Mouse (Mus musculus) embryonic facial prominence, embryonic 10.5 days (tissue): Measurements from ENCODE around the gene Fam19a2. TPM values are rescaled to one million over a fixed set of nuclear protein-coding genes. Genes with fewer than 3 reads are reported as not detected.
A peak's percentile ranks its signal among the peaks of the same experiment; 100 is the strongest.

Source experiments
- DNase-seq: peaks from one replicate; pipeline ENCODE4 v3.0.0-alpha.2; 2017; ENCODE audit warnings: low spot score
- H3K27ac ChIP-seq: fragments of 300-500 bp; sonication (generic); replicated peaks from 2 replicates; pipeline ENCODE4 v1.5.1; 2016; ENCODE audit warnings: mild to moderate bottlenecking
- H3K27me3 ChIP-seq: fragments of 300-500 bp; sonication (generic); replicated peaks from 2 replicates; pipeline ENCODE4 v1.6.1; 2016; ENCODE audit warnings: low read depth, mild to moderate bottlenecking; ENCODE audit not compliant: poor library complexity, severe bottlenecking
- H3K36me3 ChIP-seq: fragments of 300-500 bp; sonication (generic); replicated peaks from 2 replicates; pipeline ENCODE4 v1.6.1; 2016; ENCODE audit warnings: mild to moderate bottlenecking, moderate library complexity
- H3K4me1 ChIP-seq: fragments of 300-500 bp; sonication (generic); 2 replicates; pipeline ENCODE4 v1.6.1; 2016
- H3K4me3 ChIP-seq: fragments of 300-500 bp; sonication (generic); 2 replicates; pipeline ENCODE4 v1.5.1; 2016; ENCODE audit warnings: mild to moderate bottlenecking, moderate library complexity
- H3K9me3 ChIP-seq: fragments of 300-500 bp; sonication (generic); 2 replicates; pipeline ENCODE4 v1.6.1; 2016; ENCODE audit warnings: mild to moderate bottlenecking
- WGBS: fragments of 180-500 bp; shearing (Covaris S2); methylation state at CpG from one replicate; pipeline ENCODE4 v1.1.7; 2016; 5-methylcytosine and 5-hydroxymethylcytosine counted together
- polyA plus RNA-seq: library from polyadenylated mRNA; unstranded; fragments of >200 nt; fragmentation: Nextera tagmentation; extraction: Ambion mirVana; gene quantifications from 2 replicates; pipeline ENCODE4 v1.2.1, GENCODE M21; 2016

Gene Fam19a2
- polyA plus RNA-seq, 1 experiment from 2014 or later, result 5.1 TPM

DNA sequence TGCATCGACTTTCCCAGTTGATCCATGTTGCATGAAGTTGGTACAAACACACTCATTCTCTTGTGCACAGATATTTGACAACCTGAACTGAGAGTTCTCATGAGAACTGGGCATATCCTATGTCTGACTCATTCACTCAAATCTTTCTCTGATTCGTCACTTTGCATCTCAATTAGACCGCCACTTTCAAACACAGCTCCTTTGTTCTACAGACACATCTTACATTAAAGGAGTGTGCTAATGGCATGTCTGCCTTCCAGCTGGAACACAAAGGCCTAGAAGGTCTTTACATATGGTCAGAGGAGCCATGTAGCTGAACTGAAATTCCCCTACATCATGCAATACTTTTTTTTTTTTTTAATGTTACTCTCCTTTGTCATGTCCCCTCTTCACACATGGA is 333.3 kb downstream of the Fam19a2 start:
- H3K36me3 ChIP-seq, result no peaks in the 10 kb centered on the region
- 79% methylated on average over 3 of the region's 3 CpGs for WGBS
- H3K9me3 ChIP-seq, result no peaks in the 10 kb centered on the region
- no peak overlapping the region for H3K27ac ChIP-seq
- H3K4me3 ChIP-seq, result no peak overlapping the region
- no peaks in the 10 kb centered on the region for H3K27me3 ChIP-seq
- peaks cover 4% of the 10 kb centered on the region for H3K4me1 ChIP-seq
- DNase-seq, result no peak

- Histone ChIP-seq H3K9me3 (no peaks in the 10 kb centered on the region), H3K36me3 (no peaks in the 10 kb centered on the region), H3K4me3 (no peak overlapping the region), H3K27ac (no peak overlapping the region), H3K4me1 (no peaks in the 10 kb centered on the region), H3K27me3 (no peaks in the 10 kb centered on the region)
- WGBS, result 39% methylated on average over 2 of the region's 2 CpGs
- no peak for DNase-seq
Measured at GRCm38 (mm10) chr10:123605671-123606070, 341.9 kb downstream of the Fam19a2 start.

DNA sequence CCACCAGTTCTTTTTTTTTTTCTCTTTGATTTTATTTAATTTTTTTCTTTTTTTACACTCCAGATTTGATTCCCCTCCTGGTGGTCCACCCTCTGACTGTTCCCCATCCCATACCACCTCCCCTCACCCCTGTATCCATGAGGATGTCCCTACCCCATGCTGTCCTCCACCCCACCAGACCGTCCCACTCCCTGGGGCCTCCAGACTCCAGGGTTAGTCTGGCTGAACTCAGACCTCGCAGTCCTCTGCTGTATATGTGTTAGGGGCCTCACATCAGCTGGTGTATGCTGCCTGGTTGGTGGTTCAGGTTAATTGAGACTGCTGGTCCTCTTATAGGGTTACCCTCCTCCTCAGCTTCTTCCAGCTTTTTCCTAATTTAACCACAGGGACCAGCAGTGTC is 362.9 kb downstream of the Fam19a2 start:
- 89% methylated on average over 2 of the region's 2 CpGs for WGBS
- Histone ChIP-seq H3K4me3 (no peak overlapping the region), H3K9me3 (no peaks in the 10 kb centered on the region), H3K27ac (no peak overlapping the region), H3K27me3 (no peaks in the 10 kb centered on the region), H3K4me1 (peaks cover 9% of the 10 kb centered on the region), H3K36me3 (no peaks in the 10 kb centered on the region)
- DNase-seq, result no peak

- no peak overlapping the region for H3K4me3 ChIP-seq
- no peaks in the 10 kb centered on the region for H3K27me3 ChIP-seq
- no peaks in the 10 kb centered on the region for H3K9me3 ChIP-seq
- peaks cover 15% of the 10 kb centered on the region for H3K4me1 ChIP-seq
- 0 out of 2 replicates have a peak overlapping the region, but pooled peaks have one; percentile 19 for H3K27ac ChIP-seq
- H3K36me3 ChIP-seq, result no peaks in the 10 kb centered on the region
- peak; percentile 21 for DNase-seq
- 44% methylated on average over 5 of the region's 5 CpGs for WGBS
Measured at GRCm38 (mm10) chr10:123629248-123629744, 365.5 kb downstream of the Fam19a2 start.

DNA sequence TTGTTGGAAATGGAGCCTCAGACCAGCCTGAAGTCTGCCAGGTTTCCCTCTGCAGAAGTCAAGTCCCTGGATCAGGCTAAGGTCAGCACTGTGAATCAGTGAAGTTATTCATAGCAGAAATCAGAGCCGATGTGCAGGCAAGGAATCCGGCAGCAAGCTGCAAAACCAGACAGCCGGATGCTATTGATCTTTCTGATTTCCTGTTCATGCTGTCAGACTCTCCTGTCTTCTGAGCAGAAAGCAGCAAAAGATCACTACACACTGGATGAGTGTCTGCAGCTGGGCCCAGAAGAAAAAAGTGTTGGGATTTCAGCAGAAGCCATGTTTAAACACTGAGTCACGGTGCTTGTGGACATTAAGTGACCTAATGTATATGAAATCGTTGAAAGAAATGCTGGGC is 368.2 kb downstream of the Fam19a2 start:
- 50% methylated on average over 5 of the region's 5 CpGs for WGBS
- DNase-seq, result peak; percentile 31

GRCm38 (mm10) chr10:123636655-123637054 is 372.9 kb downstream of the Fam19a2 start:
- H3K36me3 ChIP-seq, result no peaks in the 10 kb centered on the region
- peaks cover 6% of the 10 kb centered on the region for H3K4me1 ChIP-seq
- no peak overlapping the region for H3K4me3 ChIP-seq
- H3K27ac ChIP-seq, result no peak overlapping the region
- no peaks in the 10 kb centered on the region for H3K27me3 ChIP-seq
- no peaks in the 10 kb centered on the region for H3K9me3 ChIP-seq
- DNase-seq, result no peak
- WGBS, result 84% methylated on average over 5 of the region's 5 CpGs

More for the DNA sequence above, 368.2 kb downstream of the Fam19a2 start:
- H3K4me1 ChIP-seq, result peaks cover 15% of the 10 kb centered on the region
- H3K4me3 ChIP-seq, result no peak overlapping the region
- H3K9me3 ChIP-seq, result no peaks in the 10 kb centered on the region
- H3K36me3 ChIP-seq, result no peaks in the 10 kb centered on the region
- no peaks in the 10 kb centered on the region for H3K27me3 ChIP-seq
- H3K27ac ChIP-seq, result peak overlapping the region; percentile 15

DNA sequence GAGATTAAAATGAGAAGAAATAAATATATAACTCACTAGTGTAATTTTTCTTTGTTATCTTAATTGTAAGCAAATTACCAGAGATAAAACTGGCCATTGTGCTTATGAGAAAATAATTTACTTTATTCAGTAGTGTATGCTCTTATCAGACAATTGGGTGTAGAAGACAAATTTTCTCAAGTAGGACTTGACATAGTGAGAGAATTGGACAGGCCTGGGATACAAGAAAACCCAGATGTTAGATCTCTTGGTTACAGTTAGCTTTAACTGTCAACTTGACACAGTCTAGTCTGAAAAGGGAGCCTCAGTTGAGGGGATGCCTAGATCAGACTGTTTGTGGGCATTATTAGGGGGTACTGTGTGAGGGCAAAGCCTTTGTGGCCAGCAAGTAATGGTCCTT is 373.7 kb downstream of the Fam19a2 start:
- Histone ChIP-seq H3K4me1 (no peaks in the 10 kb centered on the region), H3K9me3 (no peaks in the 10 kb centered on the region)
- DNase-seq, result no peak

DNA sequence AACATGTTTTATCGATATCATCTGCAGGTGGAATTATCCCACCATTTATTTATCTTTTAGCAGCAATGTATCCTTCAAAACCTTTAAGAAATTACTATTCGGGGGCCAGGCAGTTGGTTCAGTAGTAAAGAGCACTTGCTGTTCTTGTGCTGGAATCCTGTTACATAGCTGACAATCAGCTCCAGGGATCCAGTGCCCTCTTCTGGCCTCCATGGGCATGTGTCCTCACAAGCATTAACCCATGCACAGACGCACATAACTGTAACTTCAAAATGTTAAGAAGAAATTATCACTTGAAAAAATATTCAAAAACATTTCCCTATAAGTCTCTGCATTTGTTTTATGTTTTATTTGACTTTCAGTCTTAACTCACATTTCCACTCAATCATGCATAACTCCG is 381.8 kb downstream of the Fam19a2 start:
- no peak overlapping the region for H3K27ac ChIP-seq
- no peaks in the 10 kb centered on the region for H3K4me1 ChIP-seq
- H3K4me3 ChIP-seq, result no peak overlapping the region
- H3K27me3 ChIP-seq, result no peaks in the 10 kb centered on the region
- no peaks in the 10 kb centered on the region; the same call in 1 of the 2 replicates for H3K9me3 ChIP-seq
- peak; percentile 16 for DNase-seq
- no peaks in the 10 kb centered on the region for H3K36me3 ChIP-seq
- WGBS, result 86% methylated on average over 4 of the region's 4 CpGs

More for the DNA sequence above, 373.7 kb downstream of the Fam19a2 start:
- Histone ChIP-seq H3K27me3 (no peaks in the 10 kb centered on the region), H3K36me3 (no peaks in the 10 kb centered on the region), H3K4me3 (no peak overlapping the region), H3K27ac (no peak overlapping the region)

- Histone ChIP-seq H3K27me3 (no peaks in the 10 kb centered on the region), H3K27ac (no peak overlapping the region), H3K4me3 (no peak overlapping the region), H3K4me1 (peaks cover 6% of the 10 kb centered on the region), H3K9me3 (no peaks in the 10 kb centered on the region), H3K36me3 (no peaks in the 10 kb centered on the region)
- DNase-seq, result no peak
Measured at GRCm38 (mm10) chr10:123671208-123671607, 407.4 kb downstream of the Fam19a2 start.

DNA sequence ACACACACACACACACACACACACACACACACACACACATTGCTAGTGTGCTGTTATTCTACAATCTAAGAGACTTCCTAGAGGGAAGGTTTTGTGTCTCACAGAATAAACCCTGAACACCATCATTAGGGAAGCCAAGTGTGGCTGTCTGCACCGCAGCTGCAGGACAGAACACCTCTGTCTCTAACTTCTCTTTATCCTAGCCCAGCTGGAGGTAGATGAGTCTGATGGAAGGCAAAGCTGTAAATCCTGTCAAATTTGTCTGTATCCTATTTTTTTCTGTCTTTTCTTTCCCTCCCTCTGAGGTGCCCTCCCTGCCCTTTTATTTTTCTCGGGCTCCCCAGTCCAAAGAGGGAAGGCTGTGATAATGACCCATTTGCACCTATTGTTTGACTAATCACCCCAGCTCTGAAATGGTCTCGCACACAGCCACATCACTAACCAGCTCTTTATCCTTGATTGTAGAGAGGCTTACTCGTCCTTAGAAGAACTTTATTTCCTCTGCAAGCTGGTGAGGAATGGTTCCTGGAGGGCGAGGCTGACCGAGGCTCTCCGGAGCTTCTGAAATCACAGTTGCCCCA is 414.6 kb downstream of the Fam19a2 start:
- Histone ChIP-seq H3K9me3 (no peaks in the 10 kb centered on the region), H3K27ac (no peak overlapping the region), H3K4me1 (peaks cover 17% of the 10 kb centered on the region), H3K27me3 (no peaks in the 10 kb centered on the region), H3K36me3 (no peaks in the 10 kb centered on the region), H3K4me3 (no peak overlapping the region)
- no peak for DNase-seq
- 13% methylated on average over 7 of the region's 7 CpGs for WGBS

DNA sequence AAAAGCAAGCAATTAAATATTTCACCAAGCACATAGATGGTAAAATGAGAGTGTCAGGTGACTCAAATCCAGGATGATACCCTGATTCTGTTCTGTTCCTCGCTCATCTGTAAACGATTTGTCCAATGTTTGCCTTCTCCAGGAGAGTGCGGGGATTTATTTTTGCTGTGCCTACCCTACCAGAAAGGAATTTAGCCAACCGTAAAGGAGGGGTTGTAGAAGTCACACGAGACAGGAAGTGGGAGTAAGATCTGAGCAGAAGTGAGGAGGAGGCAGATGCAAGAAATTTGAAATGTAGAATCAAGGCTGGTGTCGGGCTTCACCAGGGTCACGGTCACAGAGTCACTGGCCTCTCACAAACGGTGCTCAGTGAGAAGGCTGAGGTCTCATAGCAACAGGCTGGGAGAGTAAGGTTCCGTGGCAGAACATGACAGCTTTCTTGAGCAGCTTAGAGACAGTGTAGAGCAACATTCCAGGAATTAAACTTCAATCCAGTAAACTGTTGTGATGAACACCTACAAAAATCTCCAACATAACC is 419.0 kb downstream of the Fam19a2 start:
- no peaks in the 10 kb centered on the region for H3K27me3 ChIP-seq
- H3K4me1 ChIP-seq, result peaks cover 22% of the 10 kb centered on the region
- H3K9me3 ChIP-seq, result no peaks in the 10 kb centered on the region
- 31% methylated on average over 9 of the region's 9 CpGs for WGBS
- no peak overlapping the region for H3K4me3 ChIP-seq
- peak; percentile 42 for DNase-seq
- no peaks in the 10 kb centered on the region for H3K36me3 ChIP-seq
- no peak overlapping the region for H3K27ac ChIP-seq

DNA sequence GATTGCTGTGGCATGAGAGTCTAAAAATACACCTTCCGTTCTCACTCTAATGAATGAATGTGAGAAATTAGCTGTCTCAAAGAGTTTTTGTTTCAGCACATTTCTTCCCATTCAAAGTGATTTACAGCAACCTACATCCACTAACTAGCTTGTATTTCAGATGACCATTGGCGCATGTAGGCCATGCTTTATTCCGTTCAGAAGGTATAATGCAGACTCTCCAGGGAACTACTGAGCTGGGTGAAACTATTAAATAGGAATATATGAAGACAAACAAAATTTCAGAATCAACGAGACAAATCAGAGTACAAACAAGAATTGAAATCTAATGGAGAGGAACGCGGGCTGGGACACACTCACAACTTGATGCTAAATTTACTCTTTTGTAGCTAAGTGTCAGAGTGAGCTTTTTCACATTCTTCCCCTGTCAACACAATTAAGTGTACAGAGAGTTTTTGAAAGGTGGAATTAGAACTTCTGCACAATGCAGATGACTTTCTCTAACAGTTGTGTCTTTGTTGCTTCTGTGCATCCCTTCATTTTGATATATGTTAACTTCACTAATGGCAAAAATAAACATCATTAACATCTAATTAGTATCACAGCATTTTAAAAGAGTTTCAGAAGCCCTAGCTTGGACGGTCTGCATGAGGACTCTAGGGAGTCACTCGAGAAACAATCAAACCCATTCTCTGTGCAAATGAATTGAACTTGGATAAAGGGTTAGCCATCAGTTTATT is 428.6 kb downstream of the Fam19a2 start:
- no peak for DNase-seq
- Histone ChIP-seq H3K27me3 (no peaks in the 10 kb centered on the region), H3K4me1 (no peaks in the 10 kb centered on the region), H3K27ac (no peak overlapping the region), H3K36me3 (no peaks in the 10 kb centered on the region), H3K4me3 (no peak overlapping the region), H3K9me3 (no peaks in the 10 kb centered on the region)
- whole genome bisulfite sequencing, result 70% methylated on average over 8 of the region's 8 CpGs

- no peaks in the 10 kb centered on the region for H3K36me3 ChIP-seq
- 78% methylated on average over 4 of the region's 4 CpGs for WGBS
- no peaks in the 10 kb centered on the region for H3K4me1 ChIP-seq
- no peaks in the 10 kb centered on the region for H3K27me3 ChIP-seq
- H3K4me3 ChIP-seq, result no peak overlapping the region
- DNase-seq, result no peak
- H3K27ac ChIP-seq, result no peak overlapping the region
- H3K9me3 ChIP-seq, result no peaks in the 10 kb centered on the region
Measured at GRCm38 (mm10) chr10:123692926-123693224, 429.1 kb downstream of the Fam19a2 start.
